Mouse (Mus musculus): ENCODE measurements around the gene Kazn. TPM values are rescaled to one million over a fixed set of nuclear protein-coding genes. Genes with fewer than 3 reads are reported as not detected.

Kazn gene
- polyA plus RNA-seq, 1 experiment from 2014 or later = 13.2 TPM

DNA sequence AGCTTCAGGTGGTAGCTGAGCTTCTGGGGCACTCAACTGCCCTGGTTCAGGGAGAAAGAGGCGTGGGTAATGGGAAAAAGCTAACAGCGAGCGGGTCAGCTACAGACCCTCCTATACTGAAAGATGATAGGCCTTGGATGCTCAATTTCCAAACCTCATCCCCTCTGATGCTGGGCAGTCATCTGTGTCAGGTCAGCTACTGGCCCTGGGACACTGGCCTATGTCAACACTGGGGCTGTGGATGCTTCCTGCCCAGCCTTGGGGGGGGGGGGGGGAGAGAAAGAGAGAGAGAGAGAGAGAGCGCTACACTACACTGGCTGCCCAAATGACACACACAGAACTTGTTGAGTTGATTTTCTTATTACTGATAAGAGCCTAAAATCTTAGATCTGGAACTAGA is 28.6 kb upstream of the Kazn start:
- no peak overlapping the region for H3K9ac ChIP-seq (ENCODE audit: low read length)
- no peaks in the 10 kb centered on the region for H3K36me3 ChIP-seq (ENCODE audit: control insufficient read depth, insufficient read depth, low read length)
- H3K27me3 ChIP-seq (ENCODE audit: control insufficient read depth, insufficient read depth, low read length) = no peaks in the 10 kb centered on the region
- WGBS = 74% methylated on average over 4 of the region's 4 CpGs
- H3K4me3 ChIP-seq (replicated peaks; ENCODE audit: low read length) = no peak overlapping the region
- H3K9me3 ChIP-seq (replicated peaks; ENCODE audit: control insufficient read depth, low read length) = no peaks in the 10 kb centered on the region
- no peak for ATAC-seq (ENCODE audit: insufficient read depth, low FRiP score)
- no peak overlapping the region for H3K4me2 ChIP-seq (ENCODE audit: low read depth, low read length)
- no peaks in the 10 kb centered on the region for H3K4me1 ChIP-seq (ENCODE audit: control insufficient read depth, insufficient read depth, low read length)
- no peak overlapping the region for H3K27ac ChIP-seq (ENCODE audit: low read length)

DNA sequence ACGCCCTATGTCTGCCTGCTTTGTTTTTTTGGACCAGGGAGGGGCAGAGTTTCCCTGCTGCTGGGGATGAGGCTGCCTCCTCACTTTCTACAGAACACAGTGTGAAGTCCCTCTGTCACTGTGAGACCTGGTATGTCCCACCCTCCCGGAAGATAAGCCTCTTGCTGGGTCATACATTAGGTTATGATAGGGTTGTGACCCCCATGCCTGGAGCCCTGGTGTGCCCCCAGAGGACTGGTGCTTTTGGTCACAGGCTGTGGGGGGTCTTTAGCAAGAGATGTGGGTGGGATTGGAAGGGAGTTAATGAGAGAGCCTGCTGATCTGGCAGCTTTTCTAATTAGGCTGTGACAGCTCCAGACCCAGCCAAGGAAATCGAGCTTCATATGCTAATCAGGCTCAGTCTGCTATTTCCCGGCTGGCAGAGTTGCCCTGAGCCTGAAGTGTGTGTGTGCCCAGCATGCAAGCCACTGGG is 28.2 kb upstream of the Kazn start:
- Histone ChIP-seq H3K36me3 (ENCODE audit: control insufficient read depth, insufficient read depth, low read length) (no peaks in the 10 kb centered on the region), H3K9ac (ENCODE audit: low read length) (no peak overlapping the region), H3K4me1 (ENCODE audit: control insufficient read depth, insufficient read depth, low read length) (no peaks in the 10 kb centered on the region), H3K27me3 (ENCODE audit: control insufficient read depth, insufficient read depth, low read length) (no peaks in the 10 kb centered on the region), H3K4me3 (replicated peaks; ENCODE audit: low read length) (no peak overlapping the region), H3K9me3 (replicated peaks; ENCODE audit: control insufficient read depth, low read length) (no peaks in the 10 kb centered on the region), H3K4me2 (ENCODE audit: low read depth, low read length) (no peak overlapping the region), H3K27ac (ENCODE audit: low read length) (no peak overlapping the region)
- no peak; the same call in 1 of the 2 replicates for ATAC-seq (ENCODE audit: insufficient read depth, low FRiP score)
- 33% methylated on average over 4 of the region's 4 CpGs for WGBS

DNA sequence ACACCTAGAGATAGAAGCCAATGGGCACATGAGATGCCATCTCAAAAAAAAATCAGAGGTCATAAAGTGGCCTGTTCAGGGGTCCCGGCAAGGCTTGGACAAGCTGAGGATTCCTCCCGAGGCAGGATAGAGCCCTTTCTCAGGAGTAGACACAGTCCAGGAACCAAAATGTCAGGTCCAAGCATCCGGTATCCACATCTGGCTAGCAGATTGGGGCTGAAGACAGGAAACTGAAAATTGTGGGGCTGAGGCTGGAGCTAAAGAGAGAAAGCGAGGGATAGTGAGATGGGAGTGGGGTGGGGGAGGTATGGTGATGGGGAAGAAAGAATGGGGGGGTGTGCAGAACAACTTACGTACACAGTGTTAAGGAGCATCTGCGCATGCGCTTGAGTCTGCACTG is 25.1 kb upstream of the Kazn start:
- Histone ChIP-seq H3K9me3 (replicated peaks; ENCODE audit: control insufficient read depth, low read length) (no peaks in the 10 kb centered on the region), H3K4me2 (ENCODE audit: low read depth, low read length) (no peak overlapping the region), H3K27me3 (ENCODE audit: control insufficient read depth, insufficient read depth, low read length) (no peaks in the 10 kb centered on the region), H3K27ac (ENCODE audit: low read length) (no peak overlapping the region), H3K4me1 (ENCODE audit: control insufficient read depth, insufficient read depth, low read length) (no peaks in the 10 kb centered on the region), H3K4me3 (replicated peaks; ENCODE audit: low read length) (no peak overlapping the region), H3K9ac (ENCODE audit: low read length) (no peak overlapping the region), H3K36me3 (ENCODE audit: control insufficient read depth, insufficient read depth, low read length) (no peaks in the 10 kb centered on the region)
- 87% methylated on average over 7 of the region's 7 CpGs for WGBS
- ATAC-seq (ENCODE audit: insufficient read depth, low FRiP score) = no peak

DNA sequence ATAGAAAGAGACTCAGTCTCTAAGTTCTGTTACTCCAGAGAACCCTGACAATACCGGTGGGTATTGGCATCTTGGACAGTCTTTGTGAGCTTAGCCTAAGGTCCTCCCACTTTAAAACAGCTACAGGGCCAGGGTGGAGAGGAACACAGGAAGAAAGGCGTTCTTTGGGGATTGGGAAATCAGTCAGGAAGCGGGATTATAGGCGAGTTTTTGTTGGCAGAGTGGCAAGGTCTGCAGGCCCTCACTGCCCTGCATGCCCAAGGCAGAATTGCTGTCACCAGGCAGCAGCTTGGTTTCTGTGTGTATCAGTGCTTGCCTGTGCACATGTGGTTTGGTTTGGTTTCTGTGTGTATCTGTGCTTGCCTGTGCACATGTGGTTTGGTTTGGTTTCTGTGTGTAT is 22.5 kb upstream of the Kazn start:
- ATAC-seq (ENCODE audit: insufficient read depth, low FRiP score) = no peak
- Histone ChIP-seq H3K4me2 (ENCODE audit: low read depth, low read length) (no peak overlapping the region), H3K4me1 (ENCODE audit: control insufficient read depth, insufficient read depth, low read length) (no peaks in the 10 kb centered on the region), H3K9ac (ENCODE audit: low read length) (no peak overlapping the region), H3K9me3 (replicated peaks; ENCODE audit: control insufficient read depth, low read length) (no peaks in the 10 kb centered on the region), H3K27me3 (ENCODE audit: control insufficient read depth, insufficient read depth, low read length) (no peaks in the 10 kb centered on the region), H3K36me3 (ENCODE audit: control insufficient read depth, insufficient read depth, low read length) (no peaks in the 10 kb centered on the region), H3K27ac (ENCODE audit: low read length) (no peak overlapping the region), H3K4me3 (replicated peaks; ENCODE audit: low read length) (no peak overlapping the region)
- WGBS = 50% methylated on average over 4 of the region's 4 CpGs

DNA sequence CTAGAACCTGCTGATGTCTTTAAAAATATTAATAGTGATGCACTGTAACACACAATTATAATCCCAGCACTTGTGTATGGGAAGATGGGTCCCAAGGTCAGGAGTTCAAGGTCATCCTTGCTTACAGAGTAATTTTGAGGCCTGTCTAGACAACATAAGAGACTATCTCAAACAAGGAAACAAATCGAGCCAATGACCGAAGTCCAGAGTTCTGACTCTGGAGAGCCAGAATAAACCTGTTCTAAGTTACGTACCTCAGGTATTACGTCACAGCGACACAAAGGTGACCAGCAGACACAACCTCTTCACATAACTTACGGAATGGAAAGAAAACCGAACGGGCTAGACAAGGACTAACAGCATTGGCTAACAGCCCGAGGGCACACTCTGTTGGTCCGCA is 19.5 kb upstream of the Kazn start:
- no peak for ATAC-seq (ENCODE audit: insufficient read depth, low FRiP score)
- H3K27ac ChIP-seq (ENCODE audit: low read length) = no peak overlapping the region
- H3K27me3 ChIP-seq (ENCODE audit: control insufficient read depth, insufficient read depth, low read length) = no peaks in the 10 kb centered on the region
- 90% methylated on average over 10 of the region's 10 CpGs for WGBS
- no peak overlapping the region for H3K4me3 ChIP-seq (replicated peaks; ENCODE audit: low read length)
- H3K36me3 ChIP-seq (ENCODE audit: control insufficient read depth, insufficient read depth, low read length) = no peaks in the 10 kb centered on the region
- no peak overlapping the region for H3K4me2 ChIP-seq (ENCODE audit: low read depth, low read length)
- H3K4me1 ChIP-seq (ENCODE audit: control insufficient read depth, insufficient read depth, low read length) = no peaks in the 10 kb centered on the region
- H3K9ac ChIP-seq (ENCODE audit: low read length) = no peak overlapping the region
- H3K9me3 ChIP-seq (replicated peaks; ENCODE audit: control insufficient read depth, low read length) = no peaks in the 10 kb centered on the region

DNA sequence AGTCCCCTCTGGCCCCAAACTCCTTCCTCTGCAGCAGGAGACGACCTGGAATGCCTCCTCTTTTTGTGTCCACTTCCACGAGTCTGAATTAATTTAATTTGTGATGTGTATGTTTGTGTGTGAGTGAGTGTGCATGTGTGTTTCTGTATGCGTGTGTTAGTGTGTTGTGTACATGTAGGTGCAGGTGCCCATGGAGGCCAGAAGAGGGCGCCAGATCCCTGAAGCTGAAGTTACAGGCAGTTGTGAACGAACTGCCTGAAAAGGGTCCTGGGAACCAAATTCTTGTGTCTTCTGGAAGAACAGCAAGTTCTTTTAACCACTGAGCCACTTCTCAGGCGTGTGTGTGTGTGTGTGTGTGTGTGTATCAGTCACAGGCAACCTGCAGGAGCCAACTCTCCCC is 14.9 kb upstream of the Kazn start:
- WGBS = 82% methylated on average over 6 of the region's 6 CpGs
- ATAC-seq (ENCODE audit: insufficient read depth, low FRiP score) = no peak

DNA sequence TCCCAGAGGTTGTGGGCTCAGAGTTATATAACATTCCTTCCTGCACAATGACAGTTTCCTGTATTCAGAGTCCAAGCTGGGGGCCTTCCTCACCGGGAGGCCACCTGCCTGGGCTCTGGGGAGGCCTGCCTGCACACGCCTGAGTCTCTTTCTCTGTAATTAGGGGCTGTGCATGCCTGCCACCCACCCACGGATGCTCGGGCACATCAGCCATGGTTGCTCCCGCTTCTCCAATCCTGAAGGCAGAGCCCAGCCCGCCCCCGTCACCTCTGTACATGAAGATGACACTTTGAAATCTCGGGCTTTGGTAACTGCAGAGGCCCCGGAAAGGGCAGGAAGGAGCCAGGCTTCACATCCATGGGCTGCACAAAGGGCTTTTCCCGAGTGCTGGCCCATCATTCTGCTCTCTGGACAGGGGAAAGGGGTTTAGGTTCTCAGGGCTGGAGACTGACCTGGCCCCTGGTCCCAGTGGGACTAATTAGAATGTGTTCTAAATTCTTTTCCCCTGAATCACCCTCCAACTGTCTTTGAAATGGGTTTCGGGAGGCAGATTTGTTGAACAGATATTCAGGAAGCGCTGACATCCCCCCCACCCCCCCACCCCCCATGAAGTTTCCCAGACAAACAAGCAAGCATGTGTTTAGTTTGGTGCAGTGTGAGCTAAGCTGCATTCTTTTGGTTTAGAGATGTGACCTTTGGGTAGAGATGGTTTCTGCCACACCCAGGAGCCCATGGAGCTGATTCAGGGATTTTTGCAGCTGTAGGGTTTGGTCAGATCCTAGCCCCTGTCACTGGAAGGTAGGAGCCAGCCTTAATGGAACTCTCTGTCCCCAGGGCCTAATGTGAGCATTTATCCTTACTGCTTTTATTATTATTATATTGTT is 12.5 kb upstream of the Kazn start:
- H3K27ac ChIP-seq (ENCODE audit: low read length) = no peak overlapping the region
- 0 out of 2 replicates have a peak overlapping the region, but pooled peaks have one; percentile 6 for H3K9ac ChIP-seq (ENCODE audit: low read length)
- 42% methylated on average over 12 of the region's 12 CpGs for WGBS
- H3K36me3 ChIP-seq (ENCODE audit: control insufficient read depth, insufficient read depth, low read length) = no peaks in the 10 kb centered on the region
- H3K27me3 ChIP-seq (ENCODE audit: control insufficient read depth, insufficient read depth, low read length) = no peaks in the 10 kb centered on the region
- no peak for ATAC-seq (ENCODE audit: insufficient read depth, low FRiP score)
- no peaks in the 10 kb centered on the region for H3K9me3 ChIP-seq (replicated peaks; ENCODE audit: control insufficient read depth, low read length)
- H3K4me1 ChIP-seq (ENCODE audit: control insufficient read depth, insufficient read depth, low read length) = 0 out of 2 replicates have a peak, but pooled peaks cover 4% of the 10 kb centered on the region
- no peak overlapping the region for H3K4me2 ChIP-seq (ENCODE audit: low read depth, low read length)
- no peak overlapping the region for H3K4me3 ChIP-seq (replicated peaks; ENCODE audit: low read length)

More for the DNA sequence above, 14.9 kb upstream of the Kazn start:
- H3K9me3 ChIP-seq (replicated peaks; ENCODE audit: control insufficient read depth, low read length) = no peaks in the 10 kb centered on the region
- H3K27ac ChIP-seq (ENCODE audit: low read length) = no peak overlapping the region
- no peak overlapping the region for H3K9ac ChIP-seq (ENCODE audit: low read length)
- no peak overlapping the region for H3K4me2 ChIP-seq (ENCODE audit: low read depth, low read length)
- H3K36me3 ChIP-seq (ENCODE audit: control insufficient read depth, insufficient read depth, low read length) = no peaks in the 10 kb centered on the region
- no peak overlapping the region for H3K4me3 ChIP-seq (replicated peaks; ENCODE audit: low read length)
- no peaks in the 10 kb centered on the region for H3K27me3 ChIP-seq (ENCODE audit: control insufficient read depth, insufficient read depth, low read length)
- H3K4me1 ChIP-seq (ENCODE audit: control insufficient read depth, insufficient read depth, low read length) = 0 out of 2 replicates have a peak, but pooled peaks cover 4% of the 10 kb centered on the region

DNA sequence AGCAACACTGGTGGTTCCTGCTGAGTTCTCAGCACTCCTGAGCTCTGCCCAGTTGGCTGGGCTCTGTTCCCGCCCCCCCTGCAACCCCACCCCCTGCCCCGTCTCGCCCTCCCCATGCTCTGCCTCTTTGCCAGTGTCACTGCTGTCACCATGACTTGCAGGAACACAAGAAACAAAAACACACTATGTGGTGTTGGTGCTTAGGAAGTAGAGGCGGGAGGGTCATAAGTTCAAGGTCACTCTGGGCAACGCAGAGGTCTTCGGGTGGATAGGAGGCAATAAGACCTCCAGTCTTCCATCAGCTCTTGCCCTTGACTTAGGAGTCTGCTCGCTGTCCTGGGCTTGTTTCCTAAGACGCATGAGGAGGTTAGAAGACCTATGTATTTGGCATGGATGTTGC is 10.9 kb upstream of the Kazn start:
- no peak for ATAC-seq (ENCODE audit: insufficient read depth, low FRiP score)
- Histone ChIP-seq H3K9me3 (replicated peaks; ENCODE audit: control insufficient read depth, low read length) (no peaks in the 10 kb centered on the region), H3K4me1 (ENCODE audit: control insufficient read depth, insufficient read depth, low read length) (0 out of 2 replicates have a peak, but pooled peaks cover 4% of the 10 kb centered on the region), H3K9ac (ENCODE audit: low read length) (no peak overlapping the region), H3K27ac (ENCODE audit: low read length) (no peak overlapping the region), H3K36me3 (ENCODE audit: control insufficient read depth, insufficient read depth, low read length) (no peaks in the 10 kb centered on the region), H3K4me2 (ENCODE audit: low read depth, low read length) (no peak overlapping the region), H3K4me3 (replicated peaks; ENCODE audit: low read length) (no peak overlapping the region), H3K27me3 (ENCODE audit: control insufficient read depth, insufficient read depth, low read length) (no peaks in the 10 kb centered on the region)
- WGBS = 88% methylated on average over 8 of the region's 8 CpGs

DNA sequence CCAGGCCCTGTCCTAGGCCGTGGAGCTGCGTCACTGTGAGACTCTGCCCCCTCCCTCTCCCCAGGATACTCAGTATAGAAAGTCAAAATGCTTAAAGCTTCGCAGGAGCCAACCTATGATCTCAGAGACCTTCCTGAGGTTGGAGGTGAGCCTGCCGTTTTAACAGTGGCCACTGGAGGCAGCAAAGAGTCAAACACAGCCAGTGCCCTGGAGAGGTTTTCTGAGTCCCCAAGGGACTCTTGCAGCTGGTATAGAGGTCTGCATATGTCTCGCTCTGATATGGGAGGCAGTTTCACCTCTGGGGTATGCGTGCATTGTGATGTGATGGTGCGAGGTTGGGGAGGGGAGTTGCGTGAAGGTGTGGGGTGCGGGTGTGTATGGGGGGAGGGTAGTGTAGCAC is 10.2 kb upstream of the Kazn start:
- Histone ChIP-seq H3K4me2 (ENCODE audit: low read depth, low read length) (no peak overlapping the region), H3K4me1 (ENCODE audit: control insufficient read depth, insufficient read depth, low read length) (0 out of 2 replicates have a peak, but pooled peaks cover 4% of the 10 kb centered on the region), H3K9me3 (replicated peaks; ENCODE audit: control insufficient read depth, low read length) (no peaks in the 10 kb centered on the region), H3K27me3 (ENCODE audit: control insufficient read depth, insufficient read depth, low read length) (no peaks in the 10 kb centered on the region), H3K36me3 (ENCODE audit: control insufficient read depth, insufficient read depth, low read length) (no peaks in the 10 kb centered on the region), H3K4me3 (replicated peaks; ENCODE audit: low read length) (no peak overlapping the region), H3K9ac (ENCODE audit: low read length) (no peak overlapping the region), H3K27ac (ENCODE audit: low read length) (no peak overlapping the region)
- ATAC-seq (ENCODE audit: insufficient read depth, low FRiP score) = no peak; the same call in 1 of the 2 replicates
- 26% methylated on average over 9 of the region's 9 CpGs for WGBS
